Mouse (Mus musculus) left cerebral cortex, postnatal 4 days (tissue): Measurements from ENCODE around the gene Il1r1. TPM values are rescaled to one million over a fixed set of nuclear protein-coding genes. Genes with fewer than 3 reads are reported as not detected.

ENCODE experiments used
- DNase-seq: peaks from one replicate; pipeline ENCODE4 v3.0.0-alpha.2; 2022
- intact Hi-C: fragments of 180-260 bp; cut with DNase I; formaldehyde crosslinking; loops from one replicate; pipeline ENCODE4 v1.15.1; 2025
- total RNA-seq, 2 experiments: library from RNA; stranded (reverse); gene quantifications; 2 replicates each; pipeline ENCODE4 v1.2.3; 2021

Gene Il1r1
- total RNA-seq, 2 experiments from 2014 or later: 1.2 to 1.4 TPM

GRCm38 (mm10) chr1:40230336-40230735, 5.5 kb downstream of the Il1r1 start:
- intact Hi-C loops: no loop called here

GRCm38 (mm10) chr1:40231116-40231515, 6.2 kb downstream of the Il1r1 start:
- intact Hi-C loops: no loop called here
- DNase-seq: no peak

More at GRCm38 (mm10) chr1:40230336-40230735, 5.5 kb downstream of the Il1r1 start:
- DNase-seq: no peak

- DNase-seq: no peak
- intact Hi-C loops: no loop called here
Observed at GRCm38 (mm10) chr1:40233217-40233616, 8.3 kb downstream of the Il1r1 start.

GRCm38 (mm10) chr1:40233621-40234020, 8.7 kb downstream of the Il1r1 start:
- intact Hi-C loops: no loop called here
- no peak for DNase-seq

GRCm38 (mm10) chr1:40235597-40236249, 10.8 kb downstream of the Il1r1 start:
- intact Hi-C loops: no loop called here
- DNase-seq: no peak

- intact Hi-C loops: no loop called here
Observed at GRCm38 (mm10) chr1:40236694-40237093, 11.8 kb downstream of the Il1r1 start.

GRCm38 (mm10) chr1:40237094-40237493, 12.2 kb downstream of the Il1r1 start:
- no peak for DNase-seq
- intact Hi-C loops: no loop called here

More at GRCm38 (mm10) chr1:40236694-40237093, 11.8 kb downstream of the Il1r1 start:
- no peak for DNase-seq

GRCm38 (mm10) chr1:40240353-40241092, 15.6 kb downstream of the Il1r1 start:
- intact Hi-C loops: no loop called here
- no peak for DNase-seq

GRCm38 (mm10) chr1:40242717-40243116, 17.8 kb downstream of the Il1r1 start:
- DNase-seq: no peak
- intact Hi-C loops: no loop called here

- DNase-seq: no peak
Observed at GRCm38 (mm10) chr1:40243561-40243998, 18.7 kb downstream of the Il1r1 start.

GRCm38 (mm10) chr1:40250425-40250824, 25.5 kb downstream of the Il1r1 start:
- intact Hi-C loops: no loop called here
- DNase-seq: no peak

More at GRCm38 (mm10) chr1:40243561-40243998, 18.7 kb downstream of the Il1r1 start:
- intact Hi-C loops: no loop called here

GRCm38 (mm10) chr1:40252507-40252906, 27.6 kb downstream of the Il1r1 start:
- intact Hi-C loops: no loop called here
- DNase-seq: no peak

- DNase-seq: no peak
Observed at GRCm38 (mm10) chr1:40253940-40254339, 29.1 kb downstream of the Il1r1 start.

GRCm38 (mm10) chr1:40254347-40255057, 29.6 kb downstream of the Il1r1 start:
- no peak for DNase-seq
- intact Hi-C loops: no loop called here

More at GRCm38 (mm10) chr1:40253940-40254339, 29.1 kb downstream of the Il1r1 start:
- intact Hi-C loops: no loop called here

- no peak for DNase-seq
- intact Hi-C loops: no loop called here
Observed at GRCm38 (mm10) chr1:40262441-40263121, 37.7 kb downstream of the Il1r1 start.

- intact Hi-C loops: no loop called here
Observed at GRCm38 (mm10) chr1:40263122-40263498, 38.2 kb downstream of the Il1r1 start.

GRCm38 (mm10) chr1:40263679-40264078, 38.8 kb downstream of the Il1r1 start:
- intact Hi-C loops: no loop called here
- DNase-seq: no peak

More at GRCm38 (mm10) chr1:40263122-40263498, 38.2 kb downstream of the Il1r1 start:
- no peak for DNase-seq

- DNase-seq: no peak
- intact Hi-C loops: no loop called here
Observed at GRCm38 (mm10) chr1:40265301-40265835, 40.5 kb downstream of the Il1r1 start.

- intact Hi-C loops: no loop called here
- peak; percentile 77 for DNase-seq
Observed at GRCm38 (mm10) chr1:40266431-40267260, 41.8 kb downstream of the Il1r1 start.

GRCm38 (mm10) chr1:40267846-40268245, 43.0 kb downstream of the Il1r1 start:
- intact Hi-C loops: no loop called here
- peak; percentile 20 for DNase-seq
